ENCODE assay signal across 9 mouse cellular contexts in genomic region chr15:83772460-83772859, GRCm38 (mm10). TPM values are rescaled to one million over a fixed set of nuclear protein-coding genes. Genes with fewer than 3 reads are reported as not detected.
DNase-seq lines count a peak whose midpoint lies in the region; ATAC-seq and TF ChIP-seq lines count a peak whose summit lies in the region.
"Had no signal": no experiment of that assay in that cellular context is flagged by ENCODE, and none has a peak within 500 bp of the region (broad histone marks: within the 10 kb centered on the region; RNA-seq: fewer than 3 reads in every experiment).

No protein-coding gene starts in this region.

- H3K9ac ChIP-seq in limb, embryonic 15.5 days = no peak overlapping the region
- H3K9ac ChIP-seq in lung, postnatal 0 days (replicated peaks; ENCODE audit: low read depth) = no peak overlapping the region

- no peak for TF ChIP-seq EP300 in lung, postnatal 0 days (IDR thresholded peaks at IDR 0.05)

- H3K36me3 ChIP-seq in limb, embryonic 15.5 days = no peaks in the 10 kb centered on the region
- H3K36me3 ChIP-seq in limb, embryonic 10.5 days = no peaks in the 10 kb centered on the region
- no peaks in the 10 kb centered on the region for H3K36me3 ChIP-seq in lung, postnatal 0 days (ENCODE audit: insufficient read depth, low read length)

- peaks cover 15% of the 10 kb centered on the region for H3K27me3 ChIP-seq in limb, embryonic 15.5 days
- peaks cover 61% of the 10 kb centered on the region for H3K27me3 ChIP-seq in limb, embryonic 10.5 days (ENCODE audit: low read depth, poor library complexity, severe bottlenecking)
- H3K27me3 ChIP-seq in lung, postnatal 0 days (replicated peaks; ENCODE audit: insufficient read depth, low read length) = 0 out of 2 replicates have a peak, but pooled peaks cover 7% of the 10 kb centered on the region

- no peaks in the 10 kb centered on the region for H3K4me1 ChIP-seq in limb, embryonic 15.5 days
- no peaks in the 10 kb centered on the region for H3K4me1 ChIP-seq in limb, embryonic 10.5 days
- H3K4me1 ChIP-seq in lung, postnatal 0 days (ENCODE audit: insufficient read depth, low read depth, low read length) = 0 out of 2 replicates have a peak, but pooled peaks cover 3% of the 10 kb centered on the region

- no peak for ATAC-seq in cerebellum, adult (ENCODE audit: insufficient number of reproducible peaks, low FRiP score, low TSS enrichment)
- ATAC-seq in limb, embryonic 15.5 days (ENCODE audit: insufficient number of reproducible peaks, low FRiP score, low TSS enrichment, low read depth) = peak; percentile 7; the same call in 1 of the 2 replicates
- ATAC-seq in lung, postnatal 0 days = no peak
- ATAC-seq in monocyte, adult 5-6 weeks (replicated peaks; ENCODE audit: insufficient number of reproducible peaks, low FRiP score, low TSS enrichment, poor library complexity, severe bottlenecking) = no peak

- no peaks in the 10 kb centered on the region for H3K9me3 ChIP-seq in limb, embryonic 15.5 days
- H3K9me3 ChIP-seq in limb, embryonic 10.5 days (replicated peaks) = no peaks in the 10 kb centered on the region
- H3K9me3 ChIP-seq in lung, postnatal 0 days (ENCODE audit: low read length) = no peaks in the 10 kb centered on the region

- 54% methylated on average over 5 of the region's 5 CpGs for WGBS in limb, embryonic 15.5 days
- 66% methylated on average over 5 of the region's 5 CpGs for WGBS in limb, embryonic 10.5 days
- whole genome bisulfite sequencing in lung, postnatal 0 days = 30% methylated on average over 5 of the region's 5 CpGs

- H3K4me3 ChIP-seq in limb, embryonic 15.5 days = no peak overlapping the region
- no peak overlapping the region for H3K4me3 ChIP-seq in limb, embryonic 10.5 days
- no peak overlapping the region for H3K4me3 ChIP-seq in lung, postnatal 0 days (ENCODE audit: low read depth, low read length)

- no peak overlapping the region for H3K27ac ChIP-seq in limb, embryonic 15.5 days
- no peak overlapping the region for H3K27ac ChIP-seq in limb, embryonic 10.5 days
- H3K27ac ChIP-seq in lung, postnatal 0 days (ENCODE audit: low read length) = no peak overlapping the region

- TF ChIP-seq CTCF in lung, postnatal 0 days (IDR thresholded peaks at IDR 0.05) = no peak

- peak; percentile 30 for DNase-seq in cerebellum, adult 9-11 months
- DNase-seq in limb, embryonic 10.5 days (ENCODE audit: low spot score) = no peak
- DNase-seq in gastrocnemius, postnatal 25 days = peak; percentile 53
- peak; percentile 25 for DNase-seq in lung, postnatal 0 days (ENCODE audit: low spot score)
- no peak for DNase-seq in c-Kit-positive CD71-positive TER-119-positive erythroid progenitor cells, embryonic 14.5 days (ENCODE audit: low spot score)

- no peak overlapping the region for H3K4me2 ChIP-seq in limb, embryonic 15.5 days
- no peak overlapping the region for H3K4me2 ChIP-seq in lung, postnatal 0 days (replicated peaks; ENCODE audit: low read depth, low read length)

RNA-seq across cellular contexts. Expression of gene Mpped1, which starts 6.8 kb away (rescaled TPM):
- 8.0 and 9.2 TPM in 2 replicates for polyA plus RNA-seq in limb, embryonic 15.5 days (2015; fragmentation: Nextera tagmentation; extraction: Ambion mirVana)
- 2.4 and 3.8 TPM in 2 replicates for polyA plus RNA-seq in limb, embryonic 10.5 days (2016; fragmentation: Nextera tagmentation; extraction: Ambion mirVana)
- not detected for total RNA-seq in gastrocnemius, postnatal 25 days (2021)
- 0.15 TPM in 1 of 2 replicates, not detected in the other for polyA plus RNA-seq in lung, postnatal 0 days (2015; fragmentation: Nextera tagmentation; extraction: Ambion mirVana)
- total RNA-seq in monocyte, adult 5-6 weeks (2017) = not detected in 3 replicates
- polyA plus RNA-seq: large intestine, adult 2 months had no signal

RNA-seq across cellular contexts. Expression of gene Scube1, which starts 47.6 kb away (rescaled TPM):
- 7.1 and 9.7 TPM in 2 replicates for polyA plus RNA-seq in limb, embryonic 15.5 days (2015; fragmentation: Nextera tagmentation; extraction: Ambion mirVana)
- polyA plus RNA-seq in limb, embryonic 10.5 days (2016; fragmentation: Nextera tagmentation; extraction: Ambion mirVana) = 124 TPM in 2 replicates
- total RNA-seq in gastrocnemius, postnatal 25 days (2021) = under 1 TPM; 0.32 to 0.67 TPM
- 1.6 and 1.9 TPM in 2 replicates for polyA plus RNA-seq in lung, postnatal 0 days (2015; fragmentation: Nextera tagmentation; extraction: Ambion mirVana)
- total RNA-seq in monocyte, adult 5-6 weeks (2017) = not detected in 3 replicates

Comparison
In these comparisons a context has a peak if more than half of its experiments do, and no peak if none do; other contexts are left out.
1. RNA of gene Scube1, which starts 47.6 kb away (polyA plus RNA-seq): 124 TPM in limb, embryonic 10.5 days; 7.1 to 9.7 TPM in limb, embryonic 15.5 days and 1.6 to 1.9 TPM in lung, postnatal 0 days; every median in the first group is over 10 times any median in the second.
2. DNase-seq: peak in cerebellum, adult 9-11 months (single experiment), gastrocnemius, postnatal 25 days (single experiment) and lung, postnatal 0 days (single experiment); none in limb, embryonic 10.5 days (single experiment) and c-Kit-positive CD71-positive TER-119-positive erythroid progenitor cells, embryonic 14.5 days (single experiment).